Mouse (Mus musculus): ENCODE results near the gene Cstb.
A peak's percentile ranks its signal among the peaks of the same experiment; 100 is the strongest.

- TF ChIP-seq CTCF (IDR thresholded peaks at IDR 0.05): no peak
- TF ChIP-seq POLR2A (IDR thresholded peaks at IDR 0.05; ENCODE audit: insufficient read depth, low read depth, low read length): no peak
- TF ChIP-seq EP300 (IDR thresholded peaks at IDR 0.05; ENCODE audit: insufficient read depth, low read depth, low read length): 0 out of 2 replicates have a peak, but pooled peaks have one; percentile 45
These were observed 26.3 kb upstream of the Cstb start for GRCm38 (mm10) chr10:78399090-78399657.

All from heart, adult 2 months (tissue).